Mouse (Mus musculus) CH12.LX (cell line): ENCODE data around the gene Hist1h2bm. TPM values are rescaled to one million over a fixed set of nuclear protein-coding genes. Genes with fewer than 3 reads are reported as not detected.

ENCODE experiments used
- DNase-seq: peaks from one replicate; pipeline ENCODE4 v3.0.0-alpha.2; 2013; ENCODE audit errors: extremely low read depth
- H3K27ac ChIP-seq: 2 replicates; pipeline ENCODE4 v1.5.1; 2012; ENCODE audit warnings: low read depth, mild to moderate bottlenecking, control low read depth, moderate library complexity; ENCODE audit not compliant: insufficient read depth
- H3K27me3 ChIP-seq: replicated peaks from 2 replicates; pipeline ENCODE3; 2012; ENCODE audit warnings: inconsistent platforms
- H3K36me3 ChIP-seq, 2 experiments: replicated peaks in 1 of 2; 2 replicates each; pipeline versions ENCODE3 to v1.6.1; 2012; ENCODE audit warnings: inconsistent platforms in 1 of 2, low read length in 1 of 2, mild to moderate bottlenecking in 1 of 2, mixed read lengths in 1 of 2, moderate library complexity in 1 of 2; ENCODE audit not compliant: control insufficient read depth in 1 of 2, insufficient read depth in 1 of 2
- H3K4me1 ChIP-seq, 2 experiments: 2 replicates each; pipeline ENCODE4 v1.6.1; 2012; ENCODE audit warnings: inconsistent platforms in 1 of 2, moderate library complexity in 1 of 2; ENCODE audit not compliant: insufficient read depth in 2 of 2, control insufficient read depth in 1 of 2
- H3K4me2 ChIP-seq: 2 replicates; pipeline ENCODE4 v1.6.1; 2012; ENCODE audit warnings: low read depth, mild to moderate bottlenecking, control low read depth; ENCODE audit not compliant: poor library complexity, insufficient read depth, severe bottlenecking
- H3K4me3 ChIP-seq, 3 experiments: fragments of 150-350 bp in 1 of 3; sonication (generic) in 1 of 3; replicated peaks in 1 of 3; 2 replicates each; pipeline versions ENCODE3 to v1.5.1; 2011 to 2012; ENCODE audit warnings: low read depth in 2 of 3, low read length in 2 of 3, mild to moderate bottlenecking in 2 of 3, moderate library complexity in 2 of 3, control low read depth in 1 of 3, improper control_type of control experiment in 1 of 3, inconsistent platforms in 1 of 3, mixed read lengths in 1 of 3; ENCODE audit not compliant: poor library complexity in 1 of 3
- H3K79me2 ChIP-seq: replicated peaks from 2 replicates; pipeline ENCODE4 v1.6.1; 2012; ENCODE audit warnings: mild to moderate bottlenecking, moderate library complexity; ENCODE audit not compliant: control insufficient read depth, poor library complexity, insufficient read depth, severe bottlenecking; ENCODE audit errors: extremely low read depth
- H3K9ac ChIP-seq: 2 replicates; pipeline ENCODE4 v1.6.1; 2012; ENCODE audit warnings: low read depth, mild to moderate bottlenecking, control low read depth, moderate library complexity; ENCODE audit not compliant: insufficient read depth
- H3K9me3 ChIP-seq: replicated peaks from 2 replicates; pipeline ENCODE3; 2012; ENCODE audit warnings: low read length, inconsistent platforms, mixed read lengths
- HCFC1 ChIP-seq: IDR thresholded peaks from 2 replicates; pipeline ENCODE4 v1.6.1; 2012; ENCODE audit warnings: low read depth, mild to moderate bottlenecking, inconsistent platforms, low read length, improper control_type of control experiment
- KAT2A ChIP-seq: IDR thresholded peaks from 2 replicates; pipeline ENCODE4 v1.6.1; 2012; ENCODE audit warnings: low read length, improper control_type of control experiment, inconsistent platforms; ENCODE audit not compliant: insufficient replicate concordance
- MAX ChIP-seq: IDR thresholded peaks from 2 replicates; pipeline ENCODE4 v1.6.1; 2011; ENCODE audit warnings: low read length, improper control_type of control experiment
- MEF2A ChIP-seq: IDR thresholded peaks from 2 replicates; pipeline ENCODE4 v1.6.1; 2014; ENCODE audit warnings: low read depth, mild to moderate bottlenecking, inconsistent platforms, low read length, improper control_type of control experiment, borderline replicate concordance
- MYC ChIP-seq: IDR thresholded peaks from 2 replicates; pipeline ENCODE4 v1.6.1; 2011; ENCODE audit warnings: low read depth, mild to moderate bottlenecking, improper control_type of control experiment, low read length
- NRF1 ChIP-seq: IDR thresholded peaks from 2 replicates; pipeline ENCODE4 v1.6.1; 2014; ENCODE audit warnings: low read depth, mild to moderate bottlenecking, inconsistent platforms, low read length, improper control_type of control experiment, moderate library complexity
- PAX5 ChIP-seq: IDR thresholded peaks from 2 replicates; pipeline ENCODE4 v1.6.1; 2012; ENCODE audit warnings: low read length, inconsistent platforms, mixed read lengths
- TBP ChIP-seq: conservative IDR thresholded peaks from 2 replicates; pipeline ENCODE4 v1.6.1; 2011; ENCODE audit warnings: low read depth, low read length, improper control_type of control experiment
- ZMIZ1 ChIP-seq: IDR thresholded peaks from 2 replicates; pipeline ENCODE4 v1.6.1; 2012; ENCODE audit warnings: low read depth, mild to moderate bottlenecking, inconsistent platforms, low read length, improper control_type of control experiment
- ZNF384 ChIP-seq: IDR thresholded peaks from 2 replicates; pipeline ENCODE4 v1.6.1; 2012; ENCODE audit warnings: low read depth, low read length, improper control_type of control experiment, inconsistent platforms
- dilution Hi-C: fragments of 300-500 bp; cut with MboI; formaldehyde crosslinking; loops from 2 replicates; pipeline ENCODE4 v1.14.3; 2020; ENCODE audit warnings: low sequenced_read_pairs; ENCODE audit not compliant: extremely low pct_unique_long_range_greater_than_20kb, extremely low pct_ligation_motif_present
- in situ Hi-C: fragments of 300-500 bp; cut with MboI; formaldehyde crosslinking; loops from 3 replicates; pipeline ENCODE4 v1.14.3; 2019; ENCODE audit warnings: low sequenced_read_pairs, low pct_ligation_motif_present, low pct_unique_long_range_greater_than_20kb, mixed read lengths
- polyA plus RNA-seq: library from polyadenylated mRNA; unstranded; fragments of >175 nt; gene quantifications from 2 replicates; pipeline ENCODE4 v1.2.1, GENCODE M21; 2012; ENCODE audit warnings: low read depth; ENCODE audit not compliant: insufficient read length
- total RNA-seq, 2 experiments: library from RNA; depleted of rRNA; stranded (reverse); fragments of 300-350 nt in 1 of 2; fragments of >200 nt in 1 of 2; gene quantifications; 2 replicates each; pipeline ENCODE4 v1.2.3; 2012 to 2014

Gene Hist1h2bm
- total and polyA plus RNA-seq, 3 experiments: 0.87 to 1,804 (median 36.0) TPM

DNA sequence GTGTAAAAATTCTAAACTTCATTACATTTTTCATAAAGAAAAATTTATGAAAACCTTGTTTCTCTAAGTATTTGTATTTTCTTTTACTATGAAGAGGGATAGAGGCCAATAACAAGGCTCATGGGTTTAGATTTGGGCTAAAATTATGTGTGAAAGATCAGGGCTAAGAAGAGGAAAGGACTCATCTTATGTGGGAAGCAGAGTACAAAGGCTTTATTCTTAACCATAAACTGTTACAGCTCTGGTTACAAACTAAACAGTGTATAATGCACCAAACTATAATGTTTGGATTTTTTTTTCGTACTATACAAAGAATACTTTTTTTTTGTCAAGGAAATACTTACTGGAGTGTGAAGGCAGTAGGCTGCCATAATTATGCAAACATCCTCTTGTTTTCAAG is 33.9 kb downstream of the Hist1h2bm start:
- in situ Hi-C loops (no loop called here), dilution Hi-C loops (no loop called here)
- Histone ChIP-seq H3K4me1 (peaks cover 0 to 26% of the 10 kb centered on the region in 2 experiments; a peak in 2 of 4 replicates), H3K79me2 (no peaks in the 10 kb centered on the region), H3K36me3 (no peaks in the 10 kb centered on the region), H3K9me3 (no peaks in the 10 kb centered on the region), H3K4me2 (no peak overlapping the region), H3K9ac (no peak overlapping the region), H3K27me3 (no peaks in the 10 kb centered on the region), H3K4me3 (no peak overlapping the region), H3K27ac (no peak overlapping the region)
- TF ChIP-seq PAX5 (no peak), ZMIZ1 (0 out of 2 replicates have a peak, but pooled peaks have one; percentile 31), KAT2A (no peak), ZNF384 (peak; percentile 12; the same call in 1 of the 2 replicates), MYC (no peak), MAX (no peak), HCFC1 (no peak), NRF1 (no peak), MEF2A (no peak), TBP (peak; percentile 61; the same call in 1 of the 2 replicates)
- DNase-seq: no peak

Other genes starting within 250 kb of the Hist1h2bm start
Only the 20 nearest of the 31 such genes appear.
- gene Olfr1362, start 108.0 kb upstream of the Hist1h2bm start, total RNA-seq (2012; rRNA removed): not detected in 2 replicates
- gene Olfr1362, start 108.0 kb upstream of the Hist1h2bm start, total RNA-seq (2014; rRNA removed): not detected in 2 replicates
- gene Olfr1362, start 108.0 kb upstream of the Hist1h2bm start, polyA plus RNA-seq: not detected in 2 replicates
- gene Olfr11, start 79.5 kb upstream of the Hist1h2bm start, total RNA-seq (2012; rRNA removed): 1.0 and 1.4 TPM in 2 replicates
- gene Olfr11, start 79.5 kb upstream of the Hist1h2bm start, total RNA-seq (2014; rRNA removed): 0.34 and 0.70 TPM in 2 replicates
- 0.23 and 1.3 TPM in 2 replicates for gene Olfr11, start 79.5 kb upstream of the Hist1h2bm start, polyA plus RNA-seq
- gene Olfr1361, start 58.7 kb upstream of the Hist1h2bm start, total RNA-seq (2012; rRNA removed): not detected in 2 replicates
- not detected in 2 replicates for gene Olfr1361, start 58.7 kb upstream of the Hist1h2bm start, total RNA-seq (2014; rRNA removed)
- gene Olfr1361, start 58.7 kb upstream of the Hist1h2bm start, polyA plus RNA-seq: not detected in 2 replicates
- not detected in 2 replicates for gene Olfr1360, start 44.6 kb upstream of the Hist1h2bm start, total RNA-seq (2012; rRNA removed)
- not detected in 2 replicates for gene Olfr1360, start 44.6 kb upstream of the Hist1h2bm start, total RNA-seq (2014; rRNA removed)
- not detected in 2 replicates for gene Olfr1360, start 44.6 kb upstream of the Hist1h2bm start, polyA plus RNA-seq
- not detected in 2 replicates for gene Olfr1359, start 23.9 kb upstream of the Hist1h2bm start, total RNA-seq (2012; rRNA removed)
- gene Olfr1359, start 23.9 kb upstream of the Hist1h2bm start, total RNA-seq (2014; rRNA removed): not detected in 2 replicates
- gene Olfr1359, start 23.9 kb upstream of the Hist1h2bm start, polyA plus RNA-seq: not detected in 2 replicates
- gene Hist1h2bl, start 5.9 kb upstream of the Hist1h2bm start, total RNA-seq (2012; rRNA removed): 897 and 953 TPM in 2 replicates
- gene Hist1h2bl, start 5.9 kb upstream of the Hist1h2bm start, total RNA-seq (2014; rRNA removed): 16.0 and 18.1 TPM in 2 replicates
- gene Hist1h2bl, start 5.9 kb upstream of the Hist1h2bm start, polyA plus RNA-seq: 1.7 and 3.8 TPM in 2 replicates
- 839 and 880 TPM in 2 replicates for gene Hist1h2ai, start 5.6 kb upstream of the Hist1h2bm start, total RNA-seq (2012; rRNA removed)
- gene Hist1h2ai, start 5.6 kb upstream of the Hist1h2bm start, total RNA-seq (2014; rRNA removed): 3.9 and 6.3 TPM in 2 replicates
- gene Hist1h2ai, start 5.6 kb upstream of the Hist1h2bm start, polyA plus RNA-seq: not detected in 2 replicates
- 1,605 and 1,657 TPM in 2 replicates for gene Hist1h3h, start 4.4 kb upstream of the Hist1h2bm start, total RNA-seq (2012; rRNA removed)
- gene Hist1h3h, start 4.4 kb upstream of the Hist1h2bm start, total RNA-seq (2014; rRNA removed): 18.2 and 21.7 TPM in 2 replicates
- gene Hist1h3h, start 4.4 kb upstream of the Hist1h2bm start, polyA plus RNA-seq: 9.5 and 18.6 TPM in 2 replicates
- 936 and 984 TPM in 2 replicates for gene Hist1h4j, start 13.0 kb downstream of the Hist1h2bm start, total RNA-seq (2012; rRNA removed)
- 18.5 and 27.8 TPM in 2 replicates for gene Hist1h4j, start 13.0 kb downstream of the Hist1h2bm start, total RNA-seq (2014; rRNA removed)
- gene Hist1h4j, start 13.0 kb downstream of the Hist1h2bm start, polyA plus RNA-seq: 1.1 and 1.8 TPM in 2 replicates
- gene Hist1h4k, start 28.5 kb downstream of the Hist1h2bm start, total RNA-seq (2012; rRNA removed): 3,228 and 4,319 TPM in 2 replicates
- 15.2 and 25.4 TPM in 2 replicates for gene Hist1h4k, start 28.5 kb downstream of the Hist1h2bm start, total RNA-seq (2014; rRNA removed)
- 5.6 and 13.2 TPM in 2 replicates for gene Hist1h4k, start 28.5 kb downstream of the Hist1h2bm start, polyA plus RNA-seq
- 1,024 and 1,125 TPM in 2 replicates for gene Hist1h2ak, start 31.8 kb downstream of the Hist1h2bm start, total RNA-seq (2012; rRNA removed)
- 7.3 and 16.6 TPM in 2 replicates for gene Hist1h2ak, start 31.8 kb downstream of the Hist1h2bm start, total RNA-seq (2014; rRNA removed)
- gene Hist1h2ak, start 31.8 kb downstream of the Hist1h2bm start, polyA plus RNA-seq: 1.8 and 6.2 TPM in 2 replicates
- gene Hist1h2bn, start 32.1 kb downstream of the Hist1h2bm start, total RNA-seq (2012; rRNA removed): 1,563 and 1,639 TPM in 2 replicates
- 16.5 and 24.0 TPM in 2 replicates for gene Hist1h2bn, start 32.1 kb downstream of the Hist1h2bm start, total RNA-seq (2014; rRNA removed)
- gene Hist1h2bn, start 32.1 kb downstream of the Hist1h2bm start, polyA plus RNA-seq: 2.6 and 3.1 TPM in 2 replicates
- gene Hist1h1b, start 58.6 kb downstream of the Hist1h2bm start, total RNA-seq (2012; rRNA removed): 1,032 and 1,397 TPM in 2 replicates
- 12.2 and 16.6 TPM in 2 replicates for gene Hist1h1b, start 58.6 kb downstream of the Hist1h2bm start, total RNA-seq (2014; rRNA removed)
- gene Hist1h1b, start 58.6 kb downstream of the Hist1h2bm start, polyA plus RNA-seq: 0.71 and 1.9 TPM in 2 replicates
- gene Hist1h3i, start 61.3 kb downstream of the Hist1h2bm start, total RNA-seq (2012; rRNA removed): 797 and 828 TPM in 2 replicates
- 7.7 and 21.2 TPM in 2 replicates for gene Hist1h3i, start 61.3 kb downstream of the Hist1h2bm start, total RNA-seq (2014; rRNA removed)
- gene Hist1h3i, start 61.3 kb downstream of the Hist1h2bm start, polyA plus RNA-seq: 2.0 and 14.3 TPM in 2 replicates
- gene Hist1h2an, start 65.2 kb downstream of the Hist1h2bm start, total RNA-seq (2012; rRNA removed): 792 and 1,025 TPM in 2 replicates
- 3.0 and 4.7 TPM in 2 replicates for gene Hist1h2an, start 65.2 kb downstream of the Hist1h2bm start, total RNA-seq (2014; rRNA removed)
- 7.1 TPM in 1 of 2 replicates, not detected in the other for gene Hist1h2an, start 65.2 kb downstream of the Hist1h2bm start, polyA plus RNA-seq
- 476 and 510 TPM in 2 replicates for gene Hist1h2bp, start 65.4 kb downstream of the Hist1h2bm start, total RNA-seq (2012; rRNA removed)
- 2.7 and 3.6 TPM in 2 replicates for gene Hist1h2bp, start 65.4 kb downstream of the Hist1h2bm start, total RNA-seq (2014; rRNA removed)
- 0.60 and 1.3 TPM in 2 replicates for gene Hist1h2bp, start 65.4 kb downstream of the Hist1h2bm start, polyA plus RNA-seq
- gene Hist1h2bq, start 88.2 kb downstream of the Hist1h2bm start, total RNA-seq (2012; rRNA removed): 1,881 and 2,257 TPM in 2 replicates
- gene Hist1h2bq, start 88.2 kb downstream of the Hist1h2bm start, total RNA-seq (2014; rRNA removed): 17.1 and 32.4 TPM in 2 replicates
- gene Hist1h2bq, start 88.2 kb downstream of the Hist1h2bm start, polyA plus RNA-seq: 4.1 and 4.3 TPM in 2 replicates
- gene Hist1h2ao, start 88.4 kb downstream of the Hist1h2bm start, total RNA-seq (2012; rRNA removed): not detected in 2 replicates
- not detected in 2 replicates for gene Hist1h2ao, start 88.4 kb downstream of the Hist1h2bm start, total RNA-seq (2014; rRNA removed)
- gene Hist1h2ao, start 88.4 kb downstream of the Hist1h2bm start, polyA plus RNA-seq: 354 and 693 TPM in 2 replicates
- 18.2 and 20.8 TPM in 2 replicates for gene Hist1h4m, start 89.7 kb downstream of the Hist1h2bm start, total RNA-seq (2012; rRNA removed)
- 1.6 TPM in 1 of 2 replicates, not detected in the other for gene Hist1h4m, start 89.7 kb downstream of the Hist1h2bm start, total RNA-seq (2014; rRNA removed)
- gene Hist1h4m, start 89.7 kb downstream of the Hist1h2bm start, polyA plus RNA-seq: 0.70 and 12.8 TPM in 2 replicates
- 4,939 and 5,322 TPM in 2 replicates for gene Hist1h4n, start 110.2 kb downstream of the Hist1h2bm start, total RNA-seq (2012; rRNA removed)
- gene Hist1h4n, start 110.2 kb downstream of the Hist1h2bm start, total RNA-seq (2014; rRNA removed): 90.5 and 152 TPM in 2 replicates
- 6.4 TPM in 1 of 2 replicates, not detected in the other for gene Hist1h4n, start 110.2 kb downstream of the Hist1h2bm start, polyA plus RNA-seq